Mouse (Mus musculus): ENCODE results near the gene Dcp1a.

GRCm38 (mm10) chr14:30564451-30564850, 85.1 kb downstream of the Dcp1a start:
- TF ChIP-seq MYOG (IDR thresholded peaks at IDR 0.05; ENCODE audit: control insufficient read depth, extremely low read depth, insufficient read length) = no peak
- TF ChIP-seq CTCF (IDR thresholded peaks at IDR 0.05; ENCODE audit: control insufficient read depth, insufficient read depth, insufficient read length) = no peak
